Mouse (Mus musculus) brown adipose tissue, adult 24 weeks (tissue): ENCODE results near the gene Gkn2. TPM values are rescaled to one million over a fixed set of nuclear protein-coding genes. Genes with fewer than 3 reads are reported as not detected.

ENCODE experiments used
- H3K27ac ChIP-seq: fragments of 200-500 bp; replicated peaks from 2 replicates; pipeline ENCODE4 v1.5.1; 2012; ENCODE audit warnings: low read depth, mild to moderate bottlenecking, low read length
- H3K4me1 ChIP-seq: fragments of 200-500 bp; 2 replicates; pipeline ENCODE4 v1.6.1; 2012; ENCODE audit warnings: low read length, mixed read lengths; ENCODE audit not compliant: control insufficient read depth, insufficient read depth, insufficient read length
- H3K4me3 ChIP-seq: fragments of 200-500 bp; 2 replicates; pipeline ENCODE4 v1.5.1; 2012; ENCODE audit warnings: low read depth, mild to moderate bottlenecking, low read length, moderate library complexity; ENCODE audit not compliant: insufficient read depth
- polyA plus RNA-seq: library from polyadenylated mRNA; stranded (reverse); fragments of >200 nt; gene quantifications from 2 replicates; pipeline ENCODE4 v1.2.4, GENCODE M21; 2012; ENCODE audit not compliant: missing spikeins, insufficient read depth, insufficient read length

The Gkn2 gene
- polyA plus RNA-seq, 1 experiment: not detected

DNA sequence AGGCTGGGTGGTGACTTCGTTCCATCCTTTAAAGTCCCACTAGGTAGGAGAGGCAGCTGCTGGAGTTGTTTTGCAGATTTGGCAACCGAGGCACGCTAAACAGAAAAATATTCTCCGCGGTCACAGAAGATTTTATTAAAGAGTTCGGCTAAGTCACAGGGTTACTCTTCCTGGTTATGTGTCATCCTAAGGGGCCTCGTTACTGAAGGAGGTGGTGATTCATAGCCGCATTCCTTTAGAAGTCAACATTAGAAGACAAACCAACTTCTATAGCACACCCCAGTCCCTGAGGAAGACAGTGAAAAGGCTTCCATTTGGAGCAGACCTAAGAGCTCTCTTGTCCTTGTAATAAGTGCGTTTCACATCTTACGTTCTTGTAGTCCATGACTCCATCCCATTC, 13.5 kb downstream of the Gkn2 start:
- Histone ChIP-seq H3K27ac (no peak overlapping the region), H3K4me1 (no peaks in the 10 kb centered on the region), H3K4me3 (no peak overlapping the region)

DNA sequence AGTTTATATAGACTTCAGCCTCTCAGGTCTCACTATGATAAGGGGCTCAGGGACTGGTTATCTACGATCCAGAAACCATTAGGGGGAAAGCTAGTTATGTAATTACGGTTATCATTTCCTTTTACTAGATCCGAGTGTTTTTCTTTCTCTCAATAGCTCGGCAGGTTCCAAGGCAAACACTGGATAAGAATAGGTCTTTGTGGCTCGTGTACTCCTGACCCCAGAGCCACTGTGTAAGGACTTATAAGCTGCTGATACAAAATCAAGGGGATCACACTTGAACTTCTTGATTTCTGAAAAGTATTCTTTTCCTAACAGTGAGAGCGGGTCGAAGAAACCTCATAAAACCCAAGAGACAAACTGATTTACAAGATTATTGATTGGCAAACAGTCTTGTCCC, 15.7 kb downstream of the Gkn2 start, which contains the start of gene Gkn3:
Gkn3 (minus strand) TSS at position 59 of the 400 bp plus-strand sequence.
- Histone ChIP-seq H3K27ac (no peak within 1 kb of the TSS), H3K4me1 (no peaks in the 10 kb centered on the region)

GRCm38 (mm10) chr6:87389455-87389989, 16.4 kb downstream of the Gkn2 start:
- Histone ChIP-seq H3K27ac (no peak overlapping the region), H3K4me3 (no peak overlapping the region), H3K4me1 (no peaks in the 10 kb centered on the region)

More for the DNA sequence above, 15.7 kb downstream of the Gkn2 start, which contains the start of gene Gkn3:
- H3K4me3 ChIP-seq: no peak within 1 kb of the TSS

DNA sequence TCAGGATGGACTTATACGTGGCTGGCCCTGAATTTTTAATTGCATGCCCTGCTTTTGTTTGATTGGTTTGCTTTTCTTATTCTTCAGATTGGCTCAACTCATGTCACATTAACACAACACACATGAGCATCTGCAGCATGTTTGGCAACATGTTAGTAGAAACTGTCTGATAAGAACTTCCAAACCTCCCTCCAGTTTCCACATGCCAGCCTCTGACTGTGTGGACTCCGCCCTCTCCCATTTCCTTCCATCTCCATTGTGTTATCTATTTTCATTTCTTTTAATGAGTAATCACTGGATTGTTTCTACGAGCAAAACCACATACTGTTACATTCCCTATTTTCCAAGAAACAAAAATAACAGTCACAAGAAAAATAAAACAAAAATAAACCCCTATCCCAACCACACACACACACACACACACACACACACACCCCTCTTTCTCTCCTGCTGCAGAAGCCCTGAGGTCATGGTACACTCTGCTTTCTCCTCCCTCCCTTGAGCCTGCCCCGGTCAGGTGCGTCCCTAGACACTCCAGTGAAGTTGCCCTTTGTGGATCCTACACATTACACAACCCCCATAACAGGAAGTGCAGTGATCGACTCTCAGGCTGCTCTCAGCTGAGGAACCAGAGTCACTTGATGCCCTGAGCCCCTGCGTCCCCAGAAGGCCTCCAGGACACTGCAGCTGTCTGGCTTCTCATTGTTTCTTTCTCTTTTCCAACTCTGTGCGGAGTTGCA, 20.5 kb downstream of the Gkn2 start:
- H3K27ac ChIP-seq: no peak overlapping the region
- no peaks in the 10 kb centered on the region for H3K4me1 ChIP-seq
- H3K4me3 ChIP-seq: no peak overlapping the region

DNA sequence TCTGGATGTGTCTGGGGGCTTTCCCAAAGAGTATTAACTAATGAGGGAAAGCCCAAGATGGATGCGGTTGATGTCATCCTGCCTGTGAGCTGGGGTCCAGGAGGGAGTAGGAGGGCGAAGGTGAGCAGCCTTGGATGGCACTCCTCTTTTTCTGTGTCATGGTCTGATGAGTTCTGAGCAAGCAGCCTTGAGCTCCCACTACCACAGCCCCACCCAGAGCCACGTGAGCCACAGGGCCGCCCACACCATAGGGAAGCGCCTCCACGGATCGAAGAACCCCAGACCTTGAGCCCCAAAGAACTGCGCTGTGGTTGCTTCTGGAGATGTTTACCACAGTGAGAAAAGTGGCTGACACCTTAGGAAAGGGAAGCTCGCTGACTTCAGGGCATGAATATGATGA, 21.6 kb downstream of the Gkn2 start:
- Histone ChIP-seq H3K27ac (no peak overlapping the region), H3K4me1 (no peaks in the 10 kb centered on the region), H3K4me3 (no peak overlapping the region)

DNA sequence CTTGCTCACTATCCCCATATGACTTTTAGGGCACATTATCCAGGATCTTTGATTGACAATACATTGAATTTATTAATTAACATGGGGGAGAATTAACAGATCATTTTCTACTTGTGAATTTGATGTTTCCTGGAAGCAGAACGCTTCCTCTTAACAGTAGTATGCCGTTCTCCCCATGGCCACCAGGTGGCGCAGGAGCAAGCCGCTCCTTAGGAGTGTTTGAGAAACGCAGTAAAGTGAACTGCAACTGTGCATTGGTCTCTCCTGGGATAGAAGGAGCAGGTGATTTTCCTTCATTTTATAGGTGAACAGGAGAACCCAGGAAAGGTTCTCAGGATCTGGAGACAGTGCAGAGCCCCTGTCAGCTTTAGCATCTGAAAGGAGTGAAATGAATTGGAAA, 26.0 kb downstream of the Gkn2 start:
- Histone ChIP-seq H3K27ac (no peak overlapping the region), H3K4me1 (no peaks in the 10 kb centered on the region), H3K4me3 (no peak overlapping the region)

GRCm38 (mm10) chr6:87399886-87400566, 26.9 kb downstream of the Gkn2 start:
- no peak overlapping the region for H3K27ac ChIP-seq
- H3K4me3 ChIP-seq: no peak overlapping the region
- no peaks in the 10 kb centered on the region for H3K4me1 ChIP-seq

DNA sequence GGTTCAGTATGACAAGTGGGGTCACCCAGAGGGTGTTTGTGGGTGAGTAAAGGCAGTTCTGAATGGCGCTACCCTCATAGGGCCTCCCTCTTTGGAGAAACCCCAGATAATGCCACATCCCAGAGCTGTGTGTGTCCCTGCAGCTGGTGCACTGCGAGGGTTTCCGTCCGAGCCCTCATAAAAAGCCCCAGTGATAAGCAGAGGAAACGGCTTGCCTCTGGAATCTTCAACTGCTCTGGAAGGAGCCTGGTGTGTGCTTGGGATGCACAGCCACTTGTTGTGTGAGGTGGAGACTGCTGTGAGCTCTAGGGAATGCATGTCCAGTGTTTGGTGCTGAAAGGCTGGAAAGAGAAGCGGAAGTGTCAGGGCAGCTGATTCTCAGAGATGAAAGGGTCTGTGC, 28.3 kb downstream of the Gkn2 start:
- H3K4me1 ChIP-seq: no peaks in the 10 kb centered on the region
- no peak overlapping the region for H3K27ac ChIP-seq
- no peak overlapping the region for H3K4me3 ChIP-seq

DNA sequence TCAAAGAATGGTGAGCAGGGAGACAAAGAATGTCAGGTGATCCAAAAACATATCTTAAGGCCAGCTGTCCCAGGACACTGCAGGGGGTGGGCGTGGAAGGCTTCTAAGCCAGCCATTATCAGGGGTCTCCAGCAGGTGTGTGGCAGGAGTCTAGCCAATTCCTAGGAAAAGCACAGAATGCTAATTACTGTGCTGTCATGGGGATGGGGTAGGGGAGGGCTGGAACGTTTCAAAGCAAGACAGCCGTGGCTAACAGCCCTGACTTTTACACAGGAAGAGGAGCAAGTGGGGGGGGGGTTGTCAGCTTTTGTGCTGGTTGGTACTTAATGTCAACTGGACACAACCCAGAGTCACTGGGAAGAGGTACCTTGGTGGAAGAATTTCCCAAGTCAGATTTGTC, 38.9 kb downstream of the Gkn2 start:
- Histone ChIP-seq H3K4me1 (no peaks in the 10 kb centered on the region), H3K27ac (no peak overlapping the region), H3K4me3 (no peak overlapping the region)

DNA sequence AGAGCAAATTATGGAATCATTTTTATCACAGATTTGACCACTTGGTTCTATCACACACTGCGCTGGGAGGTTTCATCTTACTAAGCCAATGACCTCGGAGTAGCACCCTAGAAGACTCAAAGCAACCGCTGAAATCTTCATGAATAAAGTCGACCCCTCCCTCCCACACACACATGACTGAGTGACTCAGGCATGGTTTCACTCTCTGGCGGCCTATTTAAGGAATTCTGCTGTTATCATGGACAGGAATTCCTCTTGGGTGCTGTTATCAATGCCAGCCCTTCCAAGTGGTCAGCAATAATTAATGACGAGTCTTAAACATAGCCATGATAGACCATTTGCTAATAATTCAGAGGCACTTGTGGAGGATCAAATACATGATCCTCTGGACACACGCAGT, 49.1 kb downstream of the Gkn2 start:
- H3K27ac ChIP-seq: no peak overlapping the region
- peaks cover 7% of the 10 kb centered on the region for H3K4me1 ChIP-seq
- no peak overlapping the region for H3K4me3 ChIP-seq

DNA sequence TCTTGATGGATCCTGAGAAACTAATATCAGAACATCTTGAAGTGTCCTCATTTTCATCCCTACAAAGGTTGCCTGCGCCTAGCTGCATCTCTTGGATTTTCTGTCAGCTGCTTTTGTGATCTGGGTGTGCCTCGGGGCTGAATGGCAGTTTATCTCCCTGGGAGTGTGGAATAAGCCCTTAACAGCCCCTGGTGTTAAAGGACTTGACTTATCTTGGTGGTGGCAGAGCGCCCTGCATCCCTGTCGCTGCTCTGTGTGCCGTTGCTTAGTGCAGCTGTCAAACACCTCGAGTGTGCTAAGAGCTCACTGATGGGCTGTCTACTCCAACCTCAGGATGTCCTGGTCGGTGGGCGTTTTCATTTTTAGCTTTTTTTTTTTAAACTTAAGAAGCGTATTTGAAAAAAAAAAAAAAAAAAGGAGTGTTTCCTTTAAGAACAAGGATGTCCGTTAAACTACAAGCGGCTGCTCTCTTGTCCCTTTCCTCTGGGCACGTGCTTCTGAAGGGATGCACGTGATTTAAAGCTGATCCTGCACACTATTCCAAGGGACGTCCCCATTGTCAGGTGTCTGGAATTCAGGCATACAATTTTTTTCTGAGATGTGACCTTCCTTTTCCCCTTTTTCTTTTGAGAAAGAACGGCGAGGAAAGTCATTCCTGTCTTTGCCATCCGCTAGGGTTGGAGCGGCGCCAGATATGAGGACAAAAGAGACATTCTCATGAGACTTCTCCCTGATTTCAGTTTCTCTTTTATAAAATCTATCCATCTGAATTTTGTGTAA, 51.1 kb downstream of the Gkn2 start:
- H3K4me1 ChIP-seq: peaks cover 7% of the 10 kb centered on the region
- peak overlapping the region; percentile 32; the same call in 1 of the 2 replicates for H3K4me3 ChIP-seq
- no peak overlapping the region for H3K27ac ChIP-seq

GRCm38 (mm10) chr6:87426954-87427353, 53.8 kb downstream of the Gkn2 start:
- Histone ChIP-seq H3K4me1 (peaks cover 7% of the 10 kb centered on the region), H3K27ac (no peak overlapping the region), H3K4me3 (no peak overlapping the region)

DNA sequence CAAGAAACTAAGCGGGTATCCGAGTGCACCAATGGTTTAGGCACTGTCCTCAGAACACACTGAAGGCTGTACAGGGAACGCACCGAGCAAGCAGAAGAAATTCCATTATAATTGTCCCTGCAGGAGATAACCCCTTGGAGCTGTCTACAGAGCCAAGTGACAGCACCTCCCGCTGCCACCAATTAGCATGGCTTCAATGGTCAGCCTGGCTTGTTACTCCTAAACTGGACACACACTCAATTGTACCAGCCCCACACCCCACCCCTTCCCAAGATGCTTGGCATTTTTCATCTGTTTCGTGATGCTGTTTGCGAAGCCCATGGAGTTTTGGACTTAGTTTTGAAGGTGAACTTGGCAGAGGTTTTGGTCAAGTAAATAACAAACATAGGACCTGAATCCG, 54.5 kb downstream of the Gkn2 start:
- Histone ChIP-seq H3K4me3 (no peak overlapping the region), H3K27ac (no peak overlapping the region), H3K4me1 (peaks cover 7% of the 10 kb centered on the region)

GRCm38 (mm10) chr6:87428487-87429044, 55.4 kb downstream of the Gkn2 start, which contains the start of gene Bmp10:
Bmp10 (plus strand) TSS chr6:87428994.
- Histone ChIP-seq H3K4me3 (no peak within 1 kb of the TSS), H3K27ac (no peak within 1 kb of the TSS), H3K4me1 (peaks cover 7% of the 10 kb centered on the region)
